Mouse (Mus musculus) heart, embryonic 13.5 days (tissue): ENCODE results near the gene Gm21789. TPM values are rescaled to one million over a fixed set of nuclear protein-coding genes. Genes with fewer than 3 reads are reported as not detected.
"Not testable (repeated sequence)": the region's sequence is repeated elsewhere in the genome, so short reads cannot be mapped to it uniquely, and the experiment has no call there.

Experiments used
- ATAC-seq: fragments of 200-750 bp; cut with Nextera tagmentation; 2 replicates; pipeline ENCODE4 v1.8.0; 2017; ENCODE audit warnings: moderate TSS enrichment; ENCODE audit not compliant: insufficient number of reproducible peaks, low FRiP score, low TSS enrichment; ENCODE audit errors: extremely low read depth
- H3K27ac ChIP-seq: fragments of 300-500 bp; sonication (generic); replicated peaks from 2 replicates; pipeline ENCODE4 v1.5.1; 2015; ENCODE audit warnings: moderate library complexity, mild to moderate bottlenecking, inconsistent platforms
- H3K27me3 ChIP-seq: fragments of 300-500 bp; sonication (generic); replicated peaks from 2 replicates; pipeline ENCODE4 v1.6.1; 2015; ENCODE audit warnings: mild to moderate bottlenecking, inconsistent platforms
- H3K36me3 ChIP-seq: fragments of 300-500 bp; sonication (generic); 2 replicates; pipeline ENCODE4 v1.6.1; 2015; ENCODE audit warnings: mild to moderate bottlenecking, inconsistent platforms
- H3K4me1 ChIP-seq: fragments of 300-500 bp; sonication (generic); 2 replicates; pipeline ENCODE4 v1.6.1; 2015; ENCODE audit warnings: inconsistent platforms
- H3K4me2 ChIP-seq: fragments of 300-500 bp; sonication (generic); 2 replicates; pipeline ENCODE4 v1.6.1; 2015; ENCODE audit warnings: inconsistent platforms, mild to moderate bottlenecking, moderate library complexity
- H3K4me3 ChIP-seq: fragments of 300-500 bp; sonication (generic); 2 replicates; pipeline ENCODE4 v1.5.1; 2015; ENCODE audit warnings: moderate library complexity, mild to moderate bottlenecking, inconsistent platforms
- H3K9ac ChIP-seq: fragments of 300-500 bp; sonication (generic); 2 replicates; pipeline ENCODE4 v1.6.1; 2015; ENCODE audit warnings: inconsistent platforms, mild to moderate bottlenecking, moderate library complexity
- H3K9me3 ChIP-seq: fragments of 300-500 bp; sonication (generic); 2 replicates; pipeline ENCODE4 v1.6.1; 2016; ENCODE audit warnings: inconsistent platforms
- WGBS: fragments of 180-500 bp; shearing (Covaris S2); methylation state at CpG from one replicate; pipeline ENCODE4 v1.1.7; 2015; ENCODE audit warnings: mixed read lengths; 5-methylcytosine and 5-hydroxymethylcytosine counted together
- polyA plus RNA-seq: library from polyadenylated mRNA; unstranded; fragments of >200 nt; fragmentation: Nextera tagmentation; extraction: Ambion mirVana; gene quantifications from 2 replicates; pipeline ENCODE4 v1.2.1, GENCODE M21; 2015

The Gm21789 gene
- not detected in 2 replicates for polyA plus RNA-seq

DNA sequence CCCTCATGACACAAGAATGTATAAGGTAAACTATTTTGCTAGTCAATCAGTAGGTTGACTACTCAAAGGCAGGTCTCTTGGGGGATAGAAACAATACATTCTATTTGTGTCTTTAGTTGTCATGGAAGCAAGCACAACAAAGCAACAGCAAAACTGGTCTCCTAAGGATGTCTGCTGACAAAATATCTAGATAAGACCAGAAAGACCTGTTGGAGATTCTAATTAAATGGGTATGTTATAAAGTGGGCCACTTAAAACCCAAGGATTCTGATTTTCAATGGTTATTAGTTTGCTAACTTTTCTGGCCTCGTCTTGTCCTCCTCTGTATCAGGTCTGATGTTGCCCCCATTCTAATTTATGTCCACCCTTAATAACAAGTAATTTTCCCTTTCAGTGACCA is at the start of gene Gm21789:
Gene Gm21789 (plus strand): TSS at position 301 of the 400 bp plus-strand sequence.
- H3K4me1 ChIP-seq, H3K9ac ChIP-seq, ATAC-seq, H3K4me3 ChIP-seq, H3K36me3 ChIP-seq, H3K4me2 ChIP-seq, H3K27ac ChIP-seq, H3K27me3 ChIP-seq, H3K9me3 ChIP-seq: not testable (repeated sequence)
- WGBS, result no CpG with 5 or more reads among the region's 1 CpGs

DNA sequence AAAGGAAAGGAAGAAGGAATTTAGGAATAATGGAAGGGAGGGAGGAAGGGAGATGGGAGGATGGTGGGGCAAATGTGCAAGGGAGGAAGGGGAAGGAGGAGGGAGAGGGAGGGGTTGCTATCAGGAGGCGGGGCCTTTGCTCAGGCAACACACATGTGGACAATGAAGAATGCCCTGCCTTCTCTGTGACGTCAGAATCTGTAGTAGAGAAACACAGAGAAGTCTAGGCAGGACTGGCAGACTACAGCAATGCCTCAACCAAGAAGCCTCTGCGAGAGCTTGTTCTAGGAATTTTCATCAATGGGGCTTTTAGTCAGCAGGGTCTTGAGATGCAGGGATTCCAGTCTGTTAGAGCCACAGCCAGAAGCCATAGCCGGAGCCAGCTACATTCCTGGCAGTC is 47.2 kb upstream of the Gm21789 start, which contains the start of gene Btbd35f30:
Gene Btbd35f30 (plus strand): TSS at position 301 of the 400 bp plus-strand sequence.
- not testable (repeated sequence) for H3K4me1 ChIP-seq, H3K9me3 ChIP-seq, ATAC-seq, H3K4me2 ChIP-seq, H3K9ac ChIP-seq, H3K27me3 ChIP-seq, H3K27ac ChIP-seq, H3K4me3 ChIP-seq, H3K36me3 ChIP-seq
- no CpG with 5 or more reads among the region's 4 CpGs for WGBS

DNA sequence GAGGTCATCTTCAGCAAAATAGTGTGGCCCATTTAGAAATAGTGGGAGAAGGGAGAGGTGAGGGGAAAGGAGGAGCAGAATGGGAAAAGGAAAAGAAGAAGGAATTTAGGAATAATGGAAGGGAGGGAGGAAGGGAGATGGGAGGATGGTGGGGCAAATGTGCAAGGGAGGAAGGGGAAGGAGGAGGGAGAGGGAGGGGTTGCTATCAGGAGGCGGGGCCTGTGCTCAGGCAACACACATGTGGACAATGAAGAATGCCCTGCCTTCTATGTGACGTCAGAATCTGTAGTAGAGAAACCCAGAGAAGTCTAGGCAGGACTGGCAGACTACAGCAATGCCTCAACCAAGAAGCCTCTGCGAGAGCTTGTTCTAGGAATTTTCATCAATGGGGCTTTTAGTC is 32.0 kb downstream of the Gm21789 start, which contains the start of gene Btbd35f5:
Gene Btbd35f5 (plus strand): TSS at position 301 of the 400 bp plus-strand sequence.
- H3K27ac ChIP-seq, H3K27me3 ChIP-seq, H3K4me3 ChIP-seq, H3K4me1 ChIP-seq, ATAC-seq, H3K4me2 ChIP-seq, H3K9me3 ChIP-seq, H3K9ac ChIP-seq, H3K36me3 ChIP-seq: not testable (repeated sequence)
- WGBS, result no CpG with 5 or more reads among the region's 3 CpGs

Other genes starting within 250 kb of the Gm21789 start
- not detected in 2 replicates for gene Btbd35f21, start 215.7 kb upstream of the Gm21789 start, polyA plus RNA-seq
- not detected in 2 replicates for gene Btbd35f30, start 47.1 kb upstream of the Gm21789 start, polyA plus RNA-seq
- not detected in 2 replicates for gene Btbd35f5, start 32.1 kb downstream of the Gm21789 start, polyA plus RNA-seq